Mouse (Mus musculus) 416B (cell line): ENCODE data around the gene Mrpl28.

Experiments used
- DNase-seq: peaks from one replicate; pipeline ENCODE4 v3.0.0; 2011; ENCODE audit warnings: low read depth

Mrpl28 gene

GRCm38 (mm10) chr17:26115956-26116487 lies 7.3 kb upstream of the Mrpl28 start:
- DNase-seq: no peak

- no peak for DNase-seq
Measured at GRCm38 (mm10) chr17:26116503-26117258, 6.6 kb upstream of the Mrpl28 start.

- DNase-seq: peak; percentile 85
Measured at GRCm38 (mm10) chr17:26119766-26120710, 3.3 kb upstream of the Mrpl28 start.

GRCm38 (mm10) chr17:26122431-26123140 lies 714 bp upstream of the Mrpl28 start:
- no peak for DNase-seq

GRCm38 (mm10) chr17:26124560-26124959 lies 1.3 kb downstream of the Mrpl28 start:
- DNase-seq: no peak

GRCm38 (mm10) chr17:26125226-26125625 lies 1.9 kb downstream of the Mrpl28 start:
- DNase-seq: no peak

GRCm38 (mm10) chr17:26131062-26131732 lies 7.9 kb downstream of the Mrpl28 start:
- no peak for DNase-seq

GRCm38 (mm10) chr17:26131856-26132853 lies 8.9 kb downstream of the Mrpl28 start:
- DNase-seq: no peak

GRCm38 (mm10) chr17:26137106-26137750 lies 13.9 kb downstream of the Mrpl28 start:
- no peak for DNase-seq

- no peak for DNase-seq
Measured at GRCm38 (mm10) chr17:26137751-26138130, 14.4 kb downstream of the Mrpl28 start.

GRCm38 (mm10) chr17:26138239-26138836 lies 15.0 kb downstream of the Mrpl28 start, which contains the start of gene Axin1:
Gene Axin1 (plus strand): TSS chr17:26138688.
- peak; percentile 99 for DNase-seq

- peak; percentile 33 for DNase-seq
Measured at GRCm38 (mm10) chr17:26138901-26139381, 15.6 kb downstream of the Mrpl28 start.

GRCm38 (mm10) chr17:26142796-26143195 lies 19.5 kb downstream of the Mrpl28 start:
- DNase-seq: no peak

GRCm38 (mm10) chr17:26143386-26143785 lies 20.1 kb downstream of the Mrpl28 start:
- no peak for DNase-seq

- peak; percentile 27 for DNase-seq
Measured at GRCm38 (mm10) chr17:26149056-26149455, 25.8 kb downstream of the Mrpl28 start.

GRCm38 (mm10) chr17:26151886-26152630 lies 28.8 kb downstream of the Mrpl28 start:
- DNase-seq: no peak

- no peak for DNase-seq
Measured at GRCm38 (mm10) chr17:26162736-26163135, 39.4 kb downstream of the Mrpl28 start.

GRCm38 (mm10) chr17:26168039-26168438 lies 44.7 kb downstream of the Mrpl28 start:
- DNase-seq: peak; percentile 93
